In genomic region chr12:79502862-79503581, GRCm38 (mm10) we compare ENCODE assay signal across 12 mouse cellular contexts.
DNase-seq lines count a peak whose midpoint lies in the region; ATAC-seq and TF ChIP-seq lines count a peak whose summit lies in the region.
"Had no signal": no experiment of that assay in that cellular context is flagged by ENCODE, and none has a peak within 500 bp of the region (broad histone marks: within the 10 kb centered on the region; RNA-seq: fewer than 3 reads in every experiment).

No protein-coding gene starts in this region.

- TF ChIP-seq POLR2A in kidney, adult 2 months (IDR thresholded peaks at IDR 0.05; ENCODE audit: low read depth, low read length) = no peak

- no peaks in the 10 kb centered on the region for H3K36me3 ChIP-seq in kidney, adult 2 months (ENCODE audit: control insufficient read depth, insufficient read depth, low read length)
- no peaks in the 10 kb centered on the region for H3K36me3 ChIP-seq in lung, embryonic 16.5 days (ENCODE audit: control insufficient read depth, insufficient read depth, low read length)
- no peaks in the 10 kb centered on the region for H3K36me3 ChIP-seq in forebrain, embryonic 13.5 days (ENCODE audit: poor library complexity, severe bottlenecking)
- H3K36me3 ChIP-seq in stomach, embryonic 14.5 days (ENCODE audit: control insufficient read depth, insufficient read depth, low read length) = no peaks in the 10 kb centered on the region

- no peak overlapping the region for H3K4me2 ChIP-seq in lung, embryonic 16.5 days (ENCODE audit: low read depth, low read length)
- H3K4me2 ChIP-seq in forebrain, embryonic 13.5 days = no peak overlapping the region
- no peak overlapping the region for H3K4me2 ChIP-seq in stomach, embryonic 14.5 days (replicated peaks; ENCODE audit: low read depth, low read length)

- no peak overlapping the region for H3K4me3 ChIP-seq in kidney, adult 2 months (ENCODE audit: insufficient read depth, low read depth, low read length)
- H3K4me3 ChIP-seq in lung, embryonic 16.5 days (ENCODE audit: low read length) = no peak overlapping the region
- no peak overlapping the region for H3K4me3 ChIP-seq in forebrain, embryonic 13.5 days
- no peak overlapping the region for H3K4me3 ChIP-seq in stomach, embryonic 14.5 days (ENCODE audit: low read depth, low read length)

- H3K27me3 ChIP-seq in kidney, adult 2 months (replicated peaks; ENCODE audit: control insufficient read depth, insufficient read depth, low read length) = no peaks in the 10 kb centered on the region
- no peaks in the 10 kb centered on the region for H3K27me3 ChIP-seq in lung, embryonic 16.5 days (ENCODE audit: control insufficient read depth, insufficient read depth, low read depth, low read length)
- H3K27me3 ChIP-seq in forebrain, embryonic 13.5 days = no peaks in the 10 kb centered on the region
- H3K27me3 ChIP-seq in stomach, embryonic 14.5 days (ENCODE audit: control insufficient read depth, insufficient read depth, low read length) = no peaks in the 10 kb centered on the region

- TF ChIP-seq CTCF in kidney, adult 2 months (conservative IDR thresholded peaks at IDR 0.05; ENCODE audit: insufficient read depth, insufficient read length, low read depth, low read length) = no peak

- no peak for DNase-seq in kidney, adult 2 months
- DNase-seq in kidney, postnatal 25 days = no peak
- DNase-seq in lung, postnatal 10 days = no peak
- no peak for DNase-seq in left cerebral cortex, adult 9 months (ENCODE audit: low spot score in 2 of 2)
- DNase-seq: adrenal gland, postnatal 25 days; cerebellum, postnatal 36 days; lung, postnatal 14 days; right cerebral cortex, postnatal 4 days had no signal

- peak; percentile 62 for ATAC-seq in lung, embryonic 16.5 days (ENCODE audit: low read depth)
- ATAC-seq in forebrain, embryonic 13.5 days = no peak
- no peak for ATAC-seq in stomach, embryonic 14.5 days (ENCODE audit: insufficient number of reproducible peaks, insufficient read depth, low FRiP score, low read depth)
- ATAC-seq in megakaryocyte-erythroid progenitor cell, adult 5-6 weeks (replicated peaks; ENCODE audit: low FRiP score, low TSS enrichment, poor library complexity, severe bottlenecking) = no peak

- H3K4me1 ChIP-seq in kidney, adult 2 months (ENCODE audit: control insufficient read depth, insufficient read depth, low read length) = peaks cover 25% of the 10 kb centered on the region
- H3K4me1 ChIP-seq in lung, embryonic 16.5 days (replicated peaks; ENCODE audit: control insufficient read depth, insufficient read depth, low read length) = peaks cover 33% of the 10 kb centered on the region
- H3K4me1 ChIP-seq in forebrain, embryonic 13.5 days = peaks cover 46% of the 10 kb centered on the region
- peaks cover 34% of the 10 kb centered on the region for H3K4me1 ChIP-seq in stomach, embryonic 14.5 days (ENCODE audit: control insufficient read depth, insufficient read depth, low read length)

- 71% methylated on average over 11 of the region's 11 CpGs for WGBS in kidney, adult 2 months
- WGBS in lung, embryonic 16.5 days = 41% methylated on average over 11 of the region's 11 CpGs
- 83% methylated on average over 11 of the region's 11 CpGs for WGBS in forebrain, embryonic 13.5 days
- WGBS in stomach, embryonic 14.5 days = 52% methylated on average over 11 of the region's 11 CpGs

- H3K9ac ChIP-seq in lung, embryonic 16.5 days (ENCODE audit: low read length) = no peak overlapping the region
- no peak overlapping the region for H3K9ac ChIP-seq in forebrain, embryonic 13.5 days
- H3K9ac ChIP-seq in stomach, embryonic 14.5 days (replicated peaks; ENCODE audit: low read depth, low read length) = no peak overlapping the region

- H3K9me3 ChIP-seq in lung, embryonic 16.5 days (ENCODE audit: control insufficient read depth, low read length) = no peaks in the 10 kb centered on the region
- H3K9me3 ChIP-seq in forebrain, embryonic 13.5 days (replicated peaks) = peaks cover 5% of the 10 kb centered on the region; the same call in 1 of the 2 replicates
- H3K9me3 ChIP-seq in stomach, embryonic 14.5 days (ENCODE audit: control insufficient read depth, low read depth, low read length) = no peaks in the 10 kb centered on the region

- peak overlapping the region; percentile 70; the same call in 1 of the 2 replicates for H3K27ac ChIP-seq in kidney, adult 2 months (ENCODE audit: insufficient read depth, low read depth, low read length)
- peak overlapping the region; percentile 83 for H3K27ac ChIP-seq in lung, embryonic 16.5 days (ENCODE audit: low read length)
- peak overlapping the region; percentile 81; the same call in 1 of the 2 replicates for H3K27ac ChIP-seq in forebrain, embryonic 13.5 days
- H3K27ac ChIP-seq in stomach, embryonic 14.5 days (ENCODE audit: low read length) = peak overlapping the region; percentile 73; the same call in 1 of the 2 replicates
